Mouse (Mus musculus) embryo, embryonic 10.5 days (tissue): Measurements from ENCODE around the gene Ndufv1.
"Not testable (repeated sequence)": the region's sequence is repeated elsewhere in the genome, so short reads cannot be mapped to it uniquely, and the experiment has no call there.

ENCODE experiments used
- DNase-seq: peaks from one replicate; pipeline ENCODE4 v3.0.0-alpha.2; 2015; ENCODE audit warnings: low spot score

Ndufv1 gene

DNA sequence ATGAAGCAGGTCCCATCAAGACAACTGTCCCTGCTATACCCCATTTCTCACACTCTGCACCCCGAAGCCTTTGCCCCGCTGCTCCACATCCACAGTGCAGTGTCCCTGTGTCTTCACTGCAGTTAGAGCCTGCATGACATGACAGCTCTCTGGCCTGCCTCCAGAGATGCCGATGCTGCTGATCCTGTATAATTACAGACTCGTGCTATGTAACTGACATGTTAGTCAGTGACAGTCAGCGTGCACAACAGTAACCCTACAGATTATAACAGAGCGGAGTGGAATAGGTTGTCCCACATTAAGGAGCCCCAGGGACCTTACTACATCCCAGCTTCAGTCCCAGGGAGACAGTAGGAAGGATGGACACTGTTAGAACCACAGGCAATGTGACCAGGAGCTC lies 38.0 kb downstream of the Ndufv1 start:
- not testable (repeated sequence) for DNase-seq

DNA sequence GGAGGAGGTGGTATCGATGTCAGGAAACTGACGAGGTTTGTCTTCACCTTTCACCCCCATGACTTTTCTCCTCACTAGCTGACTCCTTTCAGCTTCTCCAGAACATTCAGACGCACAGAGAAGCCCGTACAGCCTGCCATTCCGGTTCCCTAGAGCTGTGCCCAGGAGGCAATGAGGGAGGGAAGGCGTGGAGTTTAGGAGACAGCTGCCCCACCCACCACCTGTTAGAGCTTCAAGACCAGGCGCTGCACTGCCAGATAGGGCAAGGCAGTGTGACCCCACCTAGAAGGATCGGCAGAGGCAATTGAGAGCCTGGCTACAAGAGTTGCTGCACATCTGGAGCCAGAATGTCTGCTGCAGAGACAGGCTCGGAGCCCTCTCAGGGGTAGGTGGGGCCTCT lies 40.4 kb downstream of the Ndufv1 start, which contains the start of gene Aldh3b2:
Gene Aldh3b2, plus strand, starts transcription at position 100 of the 400 bp plus-strand sequence.
- DNase-seq = no peak

DNA sequence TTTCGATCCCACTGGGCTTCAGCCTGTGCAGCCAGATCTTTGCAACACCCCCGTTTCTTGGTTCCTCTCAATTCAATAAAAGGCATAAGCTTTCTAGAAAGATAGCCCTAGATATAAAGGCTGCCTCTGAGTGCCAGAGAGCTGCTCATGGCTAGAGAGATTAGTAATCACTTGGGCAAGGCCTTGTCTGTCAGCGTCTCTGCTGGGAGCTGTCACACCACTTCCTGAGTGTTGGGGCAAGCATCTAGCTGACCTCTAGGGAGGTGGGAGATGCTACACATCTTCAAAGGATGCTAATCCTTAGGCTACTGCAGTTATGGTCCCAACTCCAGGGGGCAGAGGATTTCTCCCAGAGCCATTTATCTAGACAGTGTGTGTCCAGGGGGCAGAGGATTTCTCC lies 45.3 kb downstream of the Ndufv1 start:
- DNase-seq = no peak

DNA sequence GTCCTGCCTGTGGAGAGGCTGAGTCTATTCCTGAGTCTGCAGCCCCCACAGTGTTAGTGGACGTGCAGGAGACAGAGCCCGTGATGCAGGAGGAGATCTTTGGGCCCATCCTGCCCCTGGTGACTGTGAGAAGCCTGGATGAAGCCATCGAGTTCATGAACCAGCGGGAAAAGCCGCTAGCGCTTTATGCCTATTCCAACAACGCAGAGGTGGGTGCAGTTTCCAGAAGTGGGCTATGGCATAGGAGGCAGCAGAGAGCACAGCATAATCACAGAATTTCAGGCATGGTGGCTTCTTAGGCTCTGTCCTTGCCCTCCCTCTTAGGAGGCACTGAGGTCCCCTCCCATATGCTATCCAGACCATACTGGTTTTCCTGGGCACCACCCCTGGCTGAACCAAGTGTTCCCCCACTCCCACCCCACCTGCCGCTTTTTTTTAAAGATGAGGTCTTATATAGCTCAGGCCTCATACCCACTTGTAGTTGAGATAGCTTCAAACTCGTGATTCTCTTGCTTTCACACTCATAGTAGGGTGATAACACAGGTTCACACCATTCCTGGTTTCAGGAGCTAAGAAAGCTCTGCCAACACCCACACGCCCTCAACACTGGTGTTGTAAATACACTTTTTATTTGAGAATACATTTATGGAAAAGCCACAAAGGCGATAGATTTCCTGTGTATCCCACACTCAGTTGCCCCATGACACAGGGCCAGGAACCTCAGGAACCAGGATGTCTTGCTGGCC lies 46.1 kb downstream of the Ndufv1 start:
- DNase-seq = no peak

DNA sequence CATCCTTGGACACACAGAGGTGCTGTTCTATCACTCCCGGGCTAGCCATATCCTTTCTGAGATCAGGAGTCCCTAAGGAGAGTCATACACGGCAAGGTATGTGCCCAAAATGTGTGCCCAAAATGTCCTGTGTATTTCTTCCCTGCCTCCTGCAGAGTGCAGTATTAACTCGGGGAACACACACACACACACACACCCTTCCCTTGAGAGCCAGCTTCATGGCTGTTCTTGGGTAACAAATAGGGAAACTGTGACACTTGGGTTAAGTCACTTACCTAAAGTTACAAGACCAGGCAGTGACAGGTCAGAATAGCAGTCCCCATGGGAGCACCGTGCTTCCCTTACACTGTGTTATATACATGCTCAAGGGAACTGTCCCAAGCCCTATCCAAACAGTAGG lies 48.6 kb downstream of the Ndufv1 start:
- DNase-seq = no peak

DNA sequence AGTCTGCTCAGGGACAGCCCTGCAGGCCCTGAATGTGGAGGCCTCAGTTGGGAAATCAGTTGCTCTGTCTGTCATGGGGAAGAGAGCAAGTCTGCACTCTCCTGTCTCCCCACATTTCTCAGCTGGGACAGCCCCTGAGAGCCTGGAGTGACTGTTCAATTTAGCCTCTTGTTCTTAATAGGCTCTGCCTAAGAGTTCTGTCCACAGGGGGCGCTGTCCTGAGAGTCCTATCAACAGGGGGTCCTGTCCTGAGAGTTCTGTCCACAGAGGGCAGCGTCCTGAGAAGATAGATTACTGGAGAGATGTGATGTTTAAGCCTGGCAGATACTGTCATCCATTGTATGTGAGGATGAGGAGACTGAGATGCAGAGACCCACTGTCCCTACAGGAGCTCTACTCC lies 50.1 kb downstream of the Ndufv1 start:
- DNase-seq = no peak

DNA sequence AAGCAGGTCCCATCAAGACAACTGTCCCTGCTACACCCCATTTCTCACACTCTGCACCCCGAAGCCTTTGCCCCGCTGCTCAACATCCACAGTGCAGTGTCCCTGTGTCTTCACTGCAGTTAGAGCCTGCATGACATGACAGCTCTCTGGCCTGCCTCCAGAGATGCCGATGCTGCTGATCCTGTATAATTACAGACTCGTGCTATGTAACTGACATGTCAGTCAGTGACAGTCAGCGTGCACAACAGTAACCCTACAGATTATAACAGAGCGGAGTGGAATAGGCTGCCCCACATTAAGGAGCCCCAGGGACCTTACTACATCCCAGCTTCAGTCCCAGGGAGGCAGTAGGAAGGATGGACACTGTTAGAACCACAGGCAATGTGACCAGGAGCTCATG lies 50.8 kb downstream of the Ndufv1 start:
- DNase-seq = not testable (repeated sequence)

DNA sequence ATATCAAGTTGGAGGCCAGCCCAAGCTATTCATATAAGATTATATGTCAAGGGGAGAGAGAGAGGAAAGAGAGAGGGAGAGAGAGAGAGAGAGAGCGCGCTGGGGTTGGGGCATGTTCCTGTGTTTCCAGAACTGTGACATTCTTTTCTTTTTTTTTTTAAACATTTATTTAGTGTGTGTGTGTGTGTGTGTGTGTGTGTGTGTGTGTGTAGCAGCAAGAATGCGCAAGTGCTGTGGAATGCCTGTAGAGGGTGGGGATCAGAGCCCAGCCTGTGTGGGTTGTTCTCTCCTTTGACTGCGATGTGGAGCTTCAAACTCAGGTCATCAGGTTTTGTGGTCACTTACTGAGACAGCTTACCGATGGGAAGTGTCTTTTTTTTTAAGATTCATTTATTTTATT lies 52.4 kb downstream of the Ndufv1 start:
- DNase-seq = no peak

DNA sequence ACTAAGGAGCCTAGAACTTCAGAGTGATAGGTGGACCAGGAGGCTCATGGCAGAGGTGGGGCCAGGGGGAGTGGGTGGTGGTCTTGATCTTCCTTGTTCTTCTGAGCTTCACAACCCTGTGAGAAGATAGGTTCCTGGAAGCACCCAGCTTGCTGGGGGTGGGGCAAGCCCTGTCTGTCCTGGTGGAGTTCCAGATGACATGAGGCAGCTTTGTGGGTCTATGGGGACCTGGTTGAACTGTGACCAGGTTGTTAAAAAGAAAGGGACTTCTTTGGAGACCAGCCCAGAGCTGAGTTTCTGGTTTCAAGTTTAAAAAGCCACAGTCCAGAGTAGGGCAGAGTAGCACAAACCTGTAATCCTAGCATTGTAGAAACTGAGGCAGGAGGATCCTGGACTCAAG lies 53.6 kb downstream of the Ndufv1 start:
- DNase-seq = no peak

DNA sequence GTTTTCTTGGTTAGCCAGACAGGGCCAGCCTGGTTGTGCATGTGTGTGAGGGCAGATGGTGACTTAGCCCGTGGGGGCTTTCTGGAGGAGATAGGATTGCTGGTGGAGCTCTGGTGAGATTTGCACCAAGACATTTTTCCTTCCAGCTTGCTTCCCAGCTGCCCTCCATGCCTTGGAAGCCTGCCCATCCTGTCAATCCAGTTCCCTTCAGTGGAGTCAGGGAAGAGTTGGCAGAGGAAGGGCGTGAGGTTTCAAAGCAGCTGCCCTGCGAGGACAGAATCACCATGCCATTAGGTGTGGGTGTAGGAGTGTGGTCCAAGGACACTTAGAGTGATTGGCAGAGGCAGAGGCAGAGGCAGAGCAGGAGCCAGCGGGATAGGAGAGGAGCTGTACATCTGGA lies 54.1 kb downstream of the Ndufv1 start, which contains the start of gene Aldh3b3:
Gene Aldh3b3, plus strand, starts transcription at position 176 of the 400 bp plus-strand sequence.
- DNase-seq = no peak
